Mouse (Mus musculus) lung, postnatal 10 days (tissue): ENCODE data around the gene Ppa2.

ENCODE experiments used
- DNase-seq: peaks from one replicate; pipeline ENCODE4 v3.0.0; 2021

The Ppa2 gene

GRCm38 (mm10) chr3:133403849-133404248 is 93.9 kb downstream of the Ppa2 start:
- no peak for DNase-seq

DNA sequence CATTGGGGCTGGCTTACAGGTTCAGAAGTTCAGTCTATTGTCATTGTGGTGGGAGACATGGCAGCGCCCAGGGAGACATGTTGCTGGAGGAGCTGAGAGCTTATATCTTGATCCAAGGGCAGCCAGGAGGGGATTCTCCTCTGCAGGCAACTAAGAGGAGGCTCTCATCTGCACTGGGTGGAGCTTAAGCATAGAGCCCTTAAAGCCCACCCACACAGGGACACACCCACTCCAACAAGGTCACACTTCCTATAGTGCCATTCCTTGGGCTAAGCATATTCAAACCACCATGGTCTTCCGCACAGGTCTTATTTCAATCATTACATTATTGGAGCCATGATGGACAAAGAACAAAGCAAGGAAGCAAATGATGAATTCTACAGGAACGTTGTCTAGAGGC is 95.7 kb downstream of the Ppa2 start:
- no peak for DNase-seq

GRCm38 (mm10) chr3:133406248-133406647 is 96.3 kb downstream of the Ppa2 start:
- DNase-seq = no peak

DNA sequence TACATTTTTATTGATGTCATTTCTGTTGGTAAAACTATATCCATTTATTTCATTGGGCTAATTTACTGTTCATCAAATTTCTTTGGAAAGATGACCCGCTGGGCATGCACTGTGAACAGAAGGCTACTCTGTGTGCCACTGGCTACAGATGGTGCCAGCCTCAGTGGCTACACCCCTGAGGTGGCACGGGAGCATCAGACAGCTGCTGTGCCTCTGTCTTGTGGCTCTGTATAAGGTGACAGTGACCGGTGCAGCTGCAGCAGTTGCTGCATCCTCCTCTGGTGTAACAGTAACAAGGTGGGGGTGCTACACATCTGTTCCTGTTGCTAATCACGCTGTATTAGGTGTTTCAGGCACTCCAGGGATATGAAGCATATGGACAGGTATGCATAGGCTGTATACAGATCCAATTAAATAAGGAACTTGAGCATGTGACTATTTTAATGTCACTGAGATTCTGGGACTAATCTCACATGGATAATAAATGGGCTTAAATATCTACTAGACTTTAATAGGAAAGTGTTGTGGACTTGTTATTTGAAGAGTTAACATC is 101.3 kb downstream of the Ppa2 start:
- no peak for DNase-seq

GRCm38 (mm10) chr3:133411768-133412167 is 101.9 kb downstream of the Ppa2 start:
- DNase-seq = no peak

DNA sequence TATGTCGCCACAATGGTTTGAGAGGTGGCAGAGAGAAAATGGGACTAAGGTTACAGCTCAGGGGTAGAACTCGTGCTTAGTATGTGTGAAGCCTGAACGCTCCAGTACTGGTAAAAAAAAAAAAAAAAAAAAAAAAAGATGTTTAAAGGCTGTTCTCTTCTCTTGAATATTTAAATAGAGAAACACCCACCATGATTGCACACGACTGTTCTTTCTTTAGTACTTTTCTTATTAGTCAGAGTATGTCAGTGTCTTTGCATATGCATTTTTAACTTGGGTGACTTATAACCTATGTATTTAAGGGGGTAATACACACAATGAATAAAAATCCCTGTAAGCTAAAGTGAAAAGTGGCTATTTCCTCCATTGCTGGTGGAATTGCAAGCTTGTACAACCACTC is 104.8 kb downstream of the Ppa2 start:
- no peak for DNase-seq

- no peak for DNase-seq
These were observed 113.2 kb downstream of the Ppa2 start for GRCm38 (mm10) chr3:133423073-133423472.
